Mouse (Mus musculus) hindbrain, postnatal 0 days (tissue): ENCODE data around the gene Snx9. TPM values are rescaled to one million over a fixed set of nuclear protein-coding genes. Genes with fewer than 3 reads are reported as not detected.

Source experiments
- ATAC-seq: fragments of 200-750 bp; cut with Nextera tagmentation; 2 replicates; pipeline ENCODE4 v1.8.0; 2017; ENCODE audit warnings: mild to moderate bottlenecking, moderate TSS enrichment, moderate library complexity
- DNase-seq: peaks from one replicate; pipeline ENCODE4 v3.0.0-alpha.2; 2015; ENCODE audit warnings: low spot score
- H3K27ac ChIP-seq: fragments of 300-500 bp; sonication (generic); 2 replicates; pipeline ENCODE4 v1.5.1; 2014; ENCODE audit warnings: mild to moderate bottlenecking
- H3K27me3 ChIP-seq: fragments of 300-500 bp; sonication (generic); 2 replicates; pipeline ENCODE4 v1.6.1; 2014; ENCODE audit warnings: low read length, mixed read lengths; ENCODE audit not compliant: insufficient read depth
- H3K36me3 ChIP-seq: fragments of 300-500 bp; sonication (generic); 2 replicates; pipeline ENCODE4 v1.6.1; 2014; ENCODE audit warnings: low read length, mixed read lengths; ENCODE audit not compliant: insufficient read depth
- H3K4me1 ChIP-seq: fragments of 300-500 bp; sonication (generic); 2 replicates; pipeline ENCODE4 v1.6.1; 2014; ENCODE audit warnings: antibody characterized with exemption, low read length, mixed read lengths; ENCODE audit not compliant: insufficient read depth
- H3K4me2 ChIP-seq: fragments of 300-500 bp; sonication (generic); 2 replicates; pipeline ENCODE4 v1.6.1; 2014; ENCODE audit warnings: low read depth, mild to moderate bottlenecking, low read length, moderate library complexity, mixed read lengths
- H3K4me3 ChIP-seq: fragments of 300-500 bp; sonication (generic); 2 replicates; pipeline ENCODE4 v1.5.1; 2014; ENCODE audit warnings: low read length
- H3K9ac ChIP-seq: fragments of 300-500 bp; sonication (generic); replicated peaks from 2 replicates; pipeline ENCODE4 v1.6.1; 2014; ENCODE audit warnings: mild to moderate bottlenecking, low read length, moderate library complexity, mixed read lengths
- H3K9me3 ChIP-seq: fragments of 300-500 bp; sonication (generic); 2 replicates; pipeline ENCODE4 v1.6.1; 2016; ENCODE audit warnings: low read length, mixed read lengths
- CTCF ChIP-seq: IDR thresholded peaks from 2 replicates; pipeline ENCODE4 v1.5.1; 2016; ENCODE audit warnings: antibody characterized with exemption, control low read depth, low read depth
- WGBS: fragments of 180-500 bp; shearing (Covaris S2); extraction: QIAGEN DNeasy Blood & Tissue Kit; methylation state at CpG from one replicate; pipeline ENCODE4 v1.1.7; 2014; 5-methylcytosine and 5-hydroxymethylcytosine counted together
- polyA plus RNA-seq: library from polyadenylated mRNA; unstranded; fragments of >200 nt; fragmentation: Nextera tagmentation; extraction: Ambion mirVana; gene quantifications from 2 replicates; pipeline ENCODE4 v1.2.1, GENCODE M21; 2015
- total RNA-seq: library from RNA; depleted of rRNA; stranded (reverse); fragments of >200 nt; gene quantifications from 2 replicates; pipeline ENCODE4 v1.2.3, GENCODE M21; 2014; rRNA removed

The Snx9 gene
- total RNA-seq: 6.2 and 12.5 TPM in 2 replicates
- polyA plus RNA-seq: 6.7 and 7.0 TPM in 2 replicates

- no peak for TF ChIP-seq CTCF
- Histone ChIP-seq H3K4me3 (peak within 1 kb of the TSS; percentile 73), H3K9ac (peak within 1 kb of the TSS; percentile 96), H3K4me1 (no peaks in the 10 kb centered on the region; the same call in 1 of the 2 replicates), H3K36me3 (no peaks in the 10 kb centered on the region), H3K4me2 (peak within 1 kb of the TSS; percentile 76), H3K27me3 (no peaks in the 10 kb centered on the region), H3K27ac (peak within 1 kb of the TSS; percentile 97), H3K9me3 (no peaks in the 10 kb centered on the region)
- DNase-seq (peak; percentile 80), ATAC-seq (peak; percentile 90)
- WGBS: 2% methylated on average over 72 of the region's 131 CpGs
Observed at GRCm38 (mm10) chr17:5841128-5841942, at the start of gene Snx9. Snx9 (plus strand) TSS chr17:5841329.

GRCm38 (mm10) chr17:5792164-5792791, 48.9 kb upstream of the Snx9 start:
- DNase-seq (no peak), ATAC-seq (no peak)
- Histone ChIP-seq H3K27me3 (no peaks in the 10 kb centered on the region; the same call in 1 of the 2 replicates), H3K9me3 (peaks cover 3% of the 10 kb centered on the region; the same call in 1 of the 2 replicates), H3K36me3 (no peaks in the 10 kb centered on the region), H3K4me1 (no peaks in the 10 kb centered on the region), H3K9ac (no peak overlapping the region), H3K4me3 (no peak overlapping the region), H3K4me2 (no peak overlapping the region), H3K27ac (no peak overlapping the region)
- no peak for TF ChIP-seq CTCF
- WGBS: 90% methylated on average over 11 of the region's 12 CpGs

- 79% methylated on average over 4 of the region's 4 CpGs for WGBS
- H3K27me3 ChIP-seq: no peaks in the 10 kb centered on the region; the same call in 1 of the 2 replicates
- no peak overlapping the region for H3K4me2 ChIP-seq
- no peak for TF ChIP-seq CTCF
- H3K36me3 ChIP-seq: no peaks in the 10 kb centered on the region
- DNase-seq (no peak), ATAC-seq (no peak)
- no peaks in the 10 kb centered on the region for H3K9me3 ChIP-seq
- no peak overlapping the region for H3K27ac ChIP-seq
- H3K9ac ChIP-seq: no peak overlapping the region
- no peaks in the 10 kb centered on the region for H3K4me1 ChIP-seq
- no peak overlapping the region for H3K4me3 ChIP-seq
Observed at GRCm38 (mm10) chr17:5793593-5793992, 47.5 kb upstream of the Snx9 start.

GRCm38 (mm10) chr17:5794276-5794675, 46.9 kb upstream of the Snx9 start:
- Histone ChIP-seq H3K4me3 (no peak overlapping the region), H3K27ac (no peak overlapping the region), H3K36me3 (no peaks in the 10 kb centered on the region), H3K27me3 (no peaks in the 10 kb centered on the region; the same call in 1 of the 2 replicates), H3K4me2 (no peak overlapping the region), H3K4me1 (no peaks in the 10 kb centered on the region), H3K9ac (no peak overlapping the region), H3K9me3 (no peaks in the 10 kb centered on the region)
- ATAC-seq (no peak), DNase-seq (no peak)
- 84% methylated on average over 5 of the region's 5 CpGs for WGBS
- no peak for TF ChIP-seq CTCF

- H3K4me1 ChIP-seq: no peaks in the 10 kb centered on the region
- H3K27ac ChIP-seq: no peak overlapping the region
- DNase-seq: no peak
- H3K9me3 ChIP-seq: no peaks in the 10 kb centered on the region
- ATAC-seq: no peak
- no peak for TF ChIP-seq CTCF
- H3K9ac ChIP-seq: no peak overlapping the region
- H3K4me3 ChIP-seq: no peak overlapping the region
- H3K36me3 ChIP-seq: no peaks in the 10 kb centered on the region
- H3K4me2 ChIP-seq: no peak overlapping the region
- H3K27me3 ChIP-seq: no peaks in the 10 kb centered on the region; the same call in 1 of the 2 replicates
- 70% methylated on average over 5 of the region's 5 CpGs for WGBS
Observed at GRCm38 (mm10) chr17:5795369-5795768, 45.8 kb upstream of the Snx9 start.

GRCm38 (mm10) chr17:5795878-5796277, 45.3 kb upstream of the Snx9 start:
- peak; percentile 95 for DNase-seq
- 3% methylated on average over 5 of the region's 5 CpGs for WGBS
- peak; percentile 84 for ATAC-seq
- Histone ChIP-seq H3K36me3 (no peaks in the 10 kb centered on the region), H3K27ac (no peak overlapping the region), H3K4me1 (no peaks in the 10 kb centered on the region), H3K27me3 (no peaks in the 10 kb centered on the region; the same call in 1 of the 2 replicates), H3K9ac (no peak overlapping the region), H3K4me3 (no peak overlapping the region), H3K4me2 (no peak overlapping the region), H3K9me3 (no peaks in the 10 kb centered on the region)
- peak; percentile 99 for TF ChIP-seq CTCF
